Mouse (Mus musculus) frontal cortex, postnatal 14 days (tissue): ENCODE measurements around the gene Zzef1.

Source experiments
- DNase-seq, 2 experiments: peaks; one replicate each; pipeline ENCODE4 v3.0.0; 2022; ENCODE audit warnings: low spot score in 2 of 2

Gene Zzef1

GRCm38 (mm10) chr11:72955339-72955974 lies 159.4 kb downstream of the Zzef1 start:
- no peak for DNase-seq

DNA sequence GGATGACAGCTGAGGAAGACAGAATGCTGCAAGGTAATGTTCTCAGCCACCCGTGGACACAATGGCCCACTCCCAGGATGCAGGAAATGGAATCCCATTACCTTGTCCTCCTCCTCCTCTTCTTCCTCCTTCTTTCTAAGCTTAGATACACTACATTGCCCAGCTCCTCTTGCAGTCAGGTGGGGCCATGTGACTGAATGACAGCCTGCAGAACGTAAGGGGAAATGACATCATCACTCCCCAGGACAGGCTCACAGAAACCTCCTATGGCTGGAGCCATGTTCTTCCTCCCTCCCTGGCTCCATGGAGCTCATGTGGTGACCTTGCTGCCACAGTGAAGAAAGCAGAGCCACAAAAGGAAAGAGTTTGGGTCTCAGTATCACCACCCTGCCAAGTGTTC lies 161.3 kb downstream of the Zzef1 start:
- DNase-seq, result no peak

GRCm38 (mm10) chr11:72959924-72960679 lies 164.1 kb downstream of the Zzef1 start:
- no peak for DNase-seq

DNA sequence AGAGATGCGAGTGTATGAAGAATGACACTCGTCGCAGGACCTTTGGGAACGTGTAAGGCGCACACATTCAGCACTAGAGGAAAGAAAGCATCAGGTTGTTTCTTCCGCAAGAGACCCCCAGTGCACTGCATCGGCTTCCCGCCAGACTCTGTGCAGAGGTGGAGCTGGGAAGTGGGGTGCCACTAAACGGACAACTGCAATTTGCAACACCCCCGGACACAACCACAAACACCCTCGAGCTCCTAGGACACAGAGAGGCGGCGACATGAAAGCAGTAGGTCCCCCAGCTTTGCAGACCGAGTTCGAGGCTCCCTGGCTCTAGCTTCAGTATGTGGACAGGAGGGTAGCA lies 164.7 kb downstream of the Zzef1 start:
- DNase-seq, result no peak

- no peak for DNase-seq
These were observed 165.3 kb downstream of the Zzef1 start, which contains the start of gene Atp2a3 for GRCm38 (mm10) chr11:72961072-72961980. TSS of gene Atp2a3 (plus strand) at chr11:72961169.

DNA sequence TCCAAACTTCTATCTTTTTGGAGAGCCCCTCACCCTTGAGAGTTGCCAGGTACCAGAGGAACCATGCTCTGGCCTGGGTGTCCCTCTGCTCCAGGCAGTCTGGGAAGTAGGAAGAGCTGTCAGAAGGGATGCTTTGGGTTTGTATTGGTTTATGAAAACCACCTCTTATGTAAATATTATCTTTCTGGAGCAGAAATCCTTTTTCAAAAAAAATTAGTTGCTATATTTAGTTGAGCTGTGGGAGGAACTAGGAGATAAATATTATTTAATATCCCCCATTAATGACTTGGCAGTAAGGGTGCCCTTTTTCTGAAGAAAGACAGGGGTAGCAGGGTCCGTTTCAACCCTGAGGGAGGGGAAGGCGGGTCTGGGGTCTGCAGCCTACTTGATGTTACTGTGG lies 166.4 kb downstream of the Zzef1 start:
- DNase-seq, result no peak

- no peak for DNase-seq
These were observed 167.2 kb downstream of the Zzef1 start for GRCm38 (mm10) chr11:72963058-72963788.

- no peak for DNase-seq
These were observed 167.8 kb downstream of the Zzef1 start for GRCm38 (mm10) chr11:72963789-72964294.

DNA sequence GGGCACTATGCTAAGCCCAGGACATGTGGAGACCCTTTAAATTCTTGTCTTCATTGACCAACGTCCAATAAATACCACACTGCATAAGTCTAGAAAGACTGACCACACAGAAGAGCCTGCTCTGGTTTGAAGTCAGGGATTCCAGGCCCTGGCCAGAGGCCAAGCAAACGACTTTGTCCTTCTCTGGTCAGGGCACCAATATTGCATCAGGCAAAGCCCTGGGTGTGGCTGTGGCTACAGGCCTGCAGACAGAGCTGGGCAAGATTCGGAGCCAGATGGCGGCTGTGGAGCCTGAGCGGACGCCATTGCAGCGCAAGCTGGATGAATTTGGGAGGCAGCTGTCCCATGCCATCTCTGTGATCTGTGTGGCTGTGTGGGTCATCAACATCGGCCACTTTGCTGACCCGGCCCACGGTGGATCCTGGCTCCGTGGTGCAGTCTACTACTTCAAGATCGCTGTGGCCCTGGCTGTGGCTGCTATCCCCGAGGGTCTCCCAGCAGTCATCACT lies 179.0 kb downstream of the Zzef1 start:
- DNase-seq, result no peak
